Mouse (Mus musculus): ENCODE measurements around the gene Olfr374.

Olfr374 gene

DNA sequence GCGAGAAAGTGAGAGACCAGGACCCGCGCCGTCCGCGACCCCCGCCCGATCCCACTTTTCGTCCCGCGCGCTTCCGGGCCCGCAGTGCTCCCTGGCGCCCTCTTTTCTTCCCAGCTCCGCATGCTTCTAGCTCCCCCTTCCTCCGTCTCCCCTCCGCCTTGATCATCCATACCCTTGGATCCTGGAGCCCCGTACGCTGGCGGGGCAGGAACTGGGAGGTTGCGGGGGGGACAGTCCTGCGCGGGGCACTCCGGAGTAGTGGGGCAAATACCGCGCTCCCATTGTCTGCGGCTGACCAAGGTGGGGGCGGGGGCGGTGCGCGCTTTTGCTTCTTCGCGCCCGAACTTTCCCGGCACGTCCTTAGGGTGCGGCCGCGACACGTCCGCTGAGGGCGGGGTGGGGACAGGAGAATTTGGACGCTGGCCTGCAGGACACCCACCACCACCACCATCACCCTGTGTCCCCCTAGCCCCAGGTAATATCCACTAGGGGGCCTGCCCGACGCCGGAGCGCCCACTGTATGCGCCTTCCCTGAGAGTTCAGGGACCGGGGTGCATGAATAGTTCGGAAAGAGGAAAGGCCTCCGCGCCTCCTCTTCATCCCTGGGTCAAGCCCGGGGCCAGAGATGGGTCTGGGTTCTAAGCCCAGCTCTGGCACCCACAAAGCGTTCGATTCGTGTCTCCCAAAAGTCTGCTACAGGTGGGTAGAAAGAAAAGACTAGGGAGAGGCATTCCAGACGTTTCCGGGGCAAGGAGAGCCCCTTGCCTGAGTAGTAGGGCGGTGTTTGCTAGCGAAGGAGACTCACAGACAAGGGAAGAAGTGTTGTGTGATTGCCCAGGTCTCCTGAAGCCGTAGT is 28.8 kb downstream of the Olfr374 start:
- no peak for DNase-seq (ENCODE audit: low spot score)

GRCm38 (mm10) chr8:72136302-72136978 is 29.6 kb downstream of the Olfr374 start:
- no peak for DNase-seq (ENCODE audit: low spot score)

DNA sequence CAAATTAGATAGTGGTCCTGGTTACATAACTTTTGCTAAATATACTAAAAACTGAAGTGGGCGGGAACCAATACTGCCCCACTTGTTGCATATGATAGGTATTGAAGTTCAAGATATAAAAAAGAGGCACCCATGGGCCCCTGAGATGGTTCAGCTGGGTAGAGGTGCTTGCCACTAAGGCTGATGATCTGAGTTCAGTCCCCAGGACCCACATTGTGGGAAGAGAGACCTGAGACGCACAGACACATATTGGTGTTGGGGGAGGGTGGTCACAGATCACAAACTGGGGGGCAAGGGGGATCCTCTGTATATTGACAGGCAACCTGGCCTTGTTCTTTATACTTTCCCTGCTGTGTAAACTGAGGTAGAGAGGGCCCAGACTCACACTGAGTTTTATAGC is 30.6 kb downstream of the Olfr374 start:
- DNase-seq (ENCODE audit: low spot score) = no peak

DNA sequence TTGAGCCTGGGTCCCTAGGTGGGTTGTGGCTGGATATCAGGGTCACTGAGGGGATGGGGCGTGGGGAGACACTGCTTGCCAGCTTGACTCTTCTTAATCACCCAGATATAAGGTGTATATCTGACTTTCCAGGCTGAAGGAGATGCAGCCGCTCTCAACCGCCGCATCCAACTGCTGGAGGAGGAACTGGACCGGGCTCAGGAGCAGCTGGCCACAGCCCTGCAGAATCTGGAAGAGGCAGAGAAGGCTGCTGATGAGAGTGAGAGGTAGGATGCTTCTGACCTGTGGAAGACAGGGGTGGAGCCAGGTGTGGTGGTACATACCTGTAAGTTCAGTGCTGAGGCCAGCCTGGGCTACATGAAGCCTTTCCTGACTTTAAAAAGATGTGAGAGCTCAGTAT is 31.6 kb downstream of the Olfr374 start:
- no peak for DNase-seq (ENCODE audit: low spot score)

DNA sequence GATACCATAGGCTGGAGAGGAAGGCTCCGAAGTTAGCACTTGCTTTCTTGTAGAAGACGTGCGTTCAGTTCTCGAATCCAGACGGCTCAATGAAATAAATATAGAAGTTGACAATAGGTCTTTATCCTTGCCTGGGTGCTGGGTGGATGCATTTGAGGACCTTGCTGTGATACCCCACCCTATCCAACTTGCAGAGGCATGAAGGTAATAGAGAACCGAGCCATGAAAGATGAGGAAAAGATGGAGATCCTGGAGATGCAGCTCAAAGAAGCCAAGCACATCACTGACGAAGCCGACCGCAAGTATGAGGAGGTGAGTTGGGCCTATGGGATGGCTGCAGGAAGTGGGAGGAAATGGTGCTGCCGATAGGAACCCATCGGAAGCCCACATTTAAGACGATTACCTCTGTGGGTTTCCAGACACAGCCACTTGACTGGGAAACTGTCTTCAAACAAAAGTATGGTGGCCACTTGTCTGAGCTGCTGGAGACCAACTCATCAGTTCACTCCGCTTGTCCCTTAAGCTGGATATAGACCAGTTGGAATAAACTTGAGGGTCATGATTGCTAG is 36.5 kb downstream of the Olfr374 start:
- no peak for DNase-seq (ENCODE audit: low spot score)

DNA sequence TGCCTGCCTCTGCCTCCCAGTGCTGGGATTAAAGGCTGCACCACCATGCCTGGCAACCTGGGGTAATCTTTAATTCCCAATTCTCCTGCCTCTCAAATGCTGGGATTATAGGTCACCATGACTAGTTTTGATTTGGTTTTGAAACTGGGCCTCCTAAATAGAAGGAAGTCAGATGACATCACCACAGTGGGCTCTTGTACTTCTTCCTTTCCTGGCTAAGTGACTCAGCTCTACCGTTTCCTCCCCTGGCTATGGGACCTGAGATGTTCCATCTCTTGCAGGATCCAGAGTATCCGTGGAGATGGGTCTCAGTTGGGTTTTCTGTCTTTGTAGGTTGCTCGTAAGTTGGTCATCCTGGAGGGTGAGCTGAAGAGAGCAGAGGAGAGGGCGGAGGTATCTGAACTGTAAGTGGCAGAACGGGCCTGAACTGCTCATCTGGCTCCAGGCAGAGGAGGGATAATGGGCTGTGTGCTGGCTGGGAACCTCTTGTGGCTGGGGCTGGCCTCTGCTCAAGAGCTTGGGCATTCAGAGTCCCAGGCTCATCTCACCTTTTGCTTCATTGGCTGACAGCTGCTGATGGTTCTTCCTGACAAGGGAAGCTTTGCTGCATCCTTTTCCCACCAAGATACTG is 37.6 kb downstream of the Olfr374 start:
- DNase-seq (ENCODE audit: low spot score) = no peak

- DNase-seq (ENCODE audit: low spot score) = no peak
Observed at GRCm38 (mm10) chr8:72145511-72145910, 38.7 kb downstream of the Olfr374 start.

GRCm38 (mm10) chr8:72146056-72146455 is 39.2 kb downstream of the Olfr374 start:
- DNase-seq (ENCODE audit: low spot score) = no peak

- DNase-seq (ENCODE audit: low spot score) = no peak
Observed at GRCm38 (mm10) chr8:72146556-72146955, 39.7 kb downstream of the Olfr374 start.

DNA sequence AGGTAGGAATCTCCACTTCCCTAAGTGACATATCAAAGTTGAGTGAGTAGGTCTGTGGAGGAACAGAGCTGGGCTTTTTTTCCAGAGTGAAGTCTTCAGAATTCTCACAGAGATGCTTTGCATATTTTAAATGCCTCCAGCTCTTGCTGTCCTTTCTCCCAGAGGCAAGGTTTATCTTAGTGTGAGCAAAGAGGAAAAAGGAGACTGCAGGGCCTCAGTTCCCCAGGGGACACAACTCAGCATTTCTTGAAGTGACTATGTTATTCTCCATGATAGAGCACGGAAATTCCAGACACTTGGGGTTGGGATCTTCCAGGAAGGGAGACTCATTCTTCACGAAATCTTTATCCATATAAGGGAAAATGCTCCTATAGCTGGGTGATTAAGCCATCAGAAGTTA is 40.4 kb downstream of the Olfr374 start:
- no peak for DNase-seq (ENCODE audit: low spot score)

DNA sequence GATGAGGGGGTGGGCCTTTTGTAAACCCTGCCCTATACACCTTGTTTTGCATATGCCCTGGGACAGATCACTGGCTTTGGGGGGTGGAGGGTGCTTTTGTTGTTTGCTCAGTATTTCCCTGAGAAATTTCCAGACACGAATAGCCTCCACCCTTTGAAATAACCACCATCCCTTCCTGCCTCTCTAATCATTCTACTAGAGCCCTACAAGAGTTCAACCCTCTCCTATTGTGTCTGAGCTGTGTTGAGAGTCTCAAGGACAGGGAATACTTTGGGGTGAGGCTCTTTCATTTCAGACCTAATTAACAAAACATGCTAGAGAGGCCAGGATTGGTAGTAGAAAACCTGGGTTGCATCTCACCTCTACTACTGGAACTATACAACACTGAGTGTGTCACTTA is 42.2 kb downstream of the Olfr374 start:
- DNase-seq (ENCODE audit: low spot score) = no peak

DNA sequence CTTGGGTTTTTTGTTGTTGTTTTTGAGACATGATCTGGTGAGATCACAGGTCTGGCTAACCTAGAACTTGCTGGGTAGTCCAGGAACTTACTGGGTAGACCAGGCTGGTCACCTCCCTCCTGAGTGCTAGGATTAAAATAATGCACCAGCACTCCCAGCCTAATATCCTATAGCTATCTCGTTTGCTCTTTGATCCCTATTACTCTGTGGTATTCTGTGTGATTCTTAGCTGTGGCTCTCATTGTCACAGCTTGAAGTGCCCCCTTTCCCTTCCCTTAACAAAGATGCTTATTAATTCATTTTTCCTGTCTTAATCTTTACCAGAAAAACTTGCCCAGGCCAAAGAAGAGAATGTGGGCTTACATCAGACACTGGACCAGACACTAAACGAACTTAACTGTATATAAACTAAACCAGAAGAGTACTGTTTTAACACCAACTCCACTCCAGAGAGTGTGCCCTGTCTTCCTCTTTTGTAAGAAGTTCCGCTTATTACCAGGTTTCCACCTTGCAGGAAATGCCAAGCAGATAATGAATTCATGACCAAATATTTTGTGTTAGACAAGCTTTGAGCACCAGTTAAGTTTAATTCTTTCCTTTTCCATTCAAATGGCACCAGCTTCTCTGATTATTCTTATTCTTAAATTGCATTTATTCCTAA is 44.7 kb downstream of the Olfr374 start:
- no peak for DNase-seq (ENCODE audit: low spot score)

DNA sequence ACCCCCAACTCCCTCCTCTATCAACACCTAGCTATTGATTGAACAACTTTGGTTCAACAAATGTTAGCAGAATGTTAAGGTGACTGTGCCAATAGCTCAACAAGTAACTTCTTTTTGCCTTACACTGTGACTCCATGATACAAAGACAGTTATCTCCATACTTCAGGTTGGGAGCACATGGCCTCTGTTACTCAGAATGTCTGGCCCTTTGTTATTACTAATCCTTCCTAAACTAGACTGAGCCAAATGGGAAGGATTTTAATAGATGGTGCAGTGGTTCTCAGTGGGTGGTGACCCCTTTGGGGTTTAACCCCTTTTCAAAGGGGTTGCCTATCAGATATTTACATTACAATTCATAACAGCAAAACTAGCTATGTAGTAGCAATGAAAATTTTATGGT is 46.5 kb downstream of the Olfr374 start:
- no peak for DNase-seq (ENCODE audit: low spot score)

DNA sequence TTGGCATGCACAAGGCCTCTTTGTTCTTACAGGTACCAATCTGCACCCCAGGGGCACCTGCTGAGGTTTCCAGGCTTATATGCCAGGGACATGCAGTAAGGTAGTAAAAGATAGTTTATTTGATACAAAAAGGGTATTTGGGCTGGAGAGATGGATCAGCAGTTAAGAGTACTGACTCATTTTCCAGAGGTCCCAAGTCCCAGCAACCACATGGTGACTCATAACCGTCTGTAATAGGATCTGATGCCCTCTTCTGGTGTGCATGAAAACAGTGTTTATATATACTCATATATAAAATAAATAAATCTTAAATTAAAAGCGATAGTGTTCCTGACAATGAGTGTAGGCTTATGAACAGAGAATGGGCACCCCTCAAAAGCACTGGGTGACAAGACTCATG is 51.3 kb downstream of the Olfr374 start:
- no peak for DNase-seq (ENCODE audit: low spot score)

GRCm38 (mm10) chr8:72158726-72159125 is 51.9 kb downstream of the Olfr374 start:
- DNase-seq (ENCODE audit: low spot score) = no peak

GRCm38 (mm10) chr8:72160007-72160406 is 53.2 kb downstream of the Olfr374 start:
- DNase-seq (ENCODE audit: low spot score) = no peak

DNA sequence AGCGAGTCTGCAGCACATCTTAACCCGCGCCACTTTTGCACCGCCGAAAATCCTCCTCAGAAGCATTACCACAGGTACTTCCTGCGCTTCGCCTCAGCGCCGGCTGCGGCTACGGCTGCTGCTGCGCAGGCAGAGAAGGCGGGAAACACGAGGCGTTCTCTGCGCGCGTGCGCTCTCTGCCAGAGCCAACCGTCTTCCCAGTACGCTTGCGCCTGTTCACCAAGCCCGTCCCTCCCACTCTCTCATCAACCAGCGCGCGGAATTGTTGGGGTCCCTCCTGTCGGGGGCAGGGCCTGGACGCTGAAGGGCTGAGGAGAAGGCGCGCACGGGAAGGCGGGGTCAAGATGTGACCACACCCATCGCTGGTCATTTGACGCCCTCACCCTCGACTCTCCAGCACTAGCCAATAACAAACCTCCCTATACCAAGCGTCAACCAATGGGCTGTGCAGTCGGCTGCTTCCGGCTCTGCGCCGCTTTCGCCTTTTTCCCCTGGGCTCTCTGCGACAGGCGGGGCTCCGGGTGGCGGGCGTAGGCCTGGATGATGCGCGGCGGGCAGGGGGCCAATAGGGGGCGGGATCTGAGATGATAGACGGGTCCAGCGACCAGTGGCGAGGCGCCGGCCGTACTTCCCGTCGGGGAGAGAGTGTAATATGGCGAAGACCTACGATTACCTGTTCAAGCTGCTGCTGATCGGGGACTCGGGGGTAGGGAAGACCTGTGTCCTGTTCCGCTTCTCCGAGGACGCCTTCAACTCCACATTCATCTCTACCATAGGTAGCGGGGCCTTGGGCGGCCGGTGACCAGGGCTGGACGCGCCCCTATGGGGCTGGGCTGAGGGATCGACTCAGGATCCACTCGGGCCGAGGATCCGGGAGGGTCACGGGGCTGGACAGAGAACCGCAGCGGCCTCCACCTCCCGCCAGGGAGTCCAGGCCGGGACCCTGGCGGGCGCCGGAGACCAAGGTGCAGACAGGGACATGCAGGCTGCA is 54.2 kb downstream of the Olfr374 start, which contains the start of gene Rab8a:
Gene Rab8a (plus strand): TSS at position 494 of the 991 bp plus-strand sequence.
- DNase-seq (ENCODE audit: low spot score) = peak; percentile 99

DNA sequence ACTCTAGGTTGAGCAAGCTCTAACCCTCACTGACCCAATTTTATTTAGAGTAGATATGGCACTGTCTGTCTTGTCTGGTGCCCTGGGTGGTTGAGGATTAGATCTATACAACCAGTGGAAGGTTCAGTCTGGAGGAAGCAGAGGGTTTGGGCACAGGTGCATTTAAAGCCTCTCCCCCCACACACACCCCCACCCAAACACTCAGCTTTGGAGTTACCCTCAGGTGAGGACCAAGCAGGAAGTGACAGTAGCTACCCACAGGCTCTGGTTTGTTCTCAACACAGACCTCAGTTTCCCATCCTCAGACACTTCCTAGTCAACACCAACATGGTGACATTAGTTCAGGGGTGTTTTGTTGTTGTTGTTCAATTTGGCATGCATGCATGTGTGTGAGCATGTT is 56.0 kb downstream of the Olfr374 start:
- DNase-seq (ENCODE audit: low spot score) = no peak
